8 mouse cellular contexts compared by ENCODE assay signal in the genomic region with DNA sequence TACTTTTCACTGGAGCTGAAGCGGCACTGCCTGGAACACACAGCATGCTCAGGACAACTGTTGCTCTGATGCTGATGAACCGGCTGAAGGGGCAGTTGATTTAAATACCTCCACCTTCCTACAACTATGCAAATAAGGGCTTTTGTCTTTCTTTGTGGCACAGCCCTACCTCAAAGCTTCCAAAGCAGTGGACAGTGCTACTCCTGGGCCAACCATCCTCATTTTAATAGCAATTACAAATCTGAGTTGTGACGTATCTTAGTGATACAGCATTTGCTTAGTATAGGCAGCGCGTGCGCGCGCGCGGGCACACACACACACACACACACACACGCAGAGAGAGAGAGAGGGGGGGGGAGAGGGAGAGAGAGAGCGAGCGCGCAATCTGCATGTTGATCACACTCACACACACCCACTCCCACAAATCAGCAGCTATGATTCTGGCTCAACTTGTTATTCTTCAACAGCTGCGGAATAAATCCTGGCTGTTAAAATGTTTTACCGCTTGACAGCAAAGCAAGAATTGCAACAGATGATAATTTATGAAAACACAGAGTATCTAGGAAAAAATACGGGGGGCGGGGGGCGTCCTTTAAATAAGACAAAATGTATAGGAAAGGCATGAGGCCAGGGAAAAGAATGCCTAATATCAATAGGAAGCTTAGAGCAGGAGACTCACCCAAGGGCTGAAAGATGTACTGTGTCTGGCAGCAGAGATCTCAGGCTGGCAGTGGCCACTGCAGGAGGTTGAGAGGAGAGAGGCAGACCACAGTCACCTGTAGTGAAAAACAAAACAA. TPM values are rescaled to one million over a fixed set of nuclear protein-coding genes. Genes with fewer than 3 reads are reported as not detected.
DNase-seq lines count a peak whose midpoint lies in the region; ATAC-seq and TF ChIP-seq lines count a peak whose summit lies in the region.

No protein-coding gene starts in this region.

- no peak for ATAC-seq in lung, postnatal 0 days
- peak; percentile 87 for ATAC-seq in midbrain, postnatal 0 days (ENCODE audit: low FRiP score)
- ATAC-seq in megakaryocyte progenitor cell, adult 5-6 weeks (replicated peaks; ENCODE audit: poor library complexity), result no peak

- DNase-seq in lung, postnatal 0 days (ENCODE audit: low spot score), result peak; percentile 7
- DNase-seq in lung, adult 18-20 months, result no peak
- peak; percentile 24 for DNase-seq in forelimb bud, embryonic 11.5 days (ENCODE audit: low read depth, low spot score)
- DNase-seq in layer of hippocampus, postnatal 36 days, result peak; percentile 7
- peak; percentile 80 for DNase-seq in midbrain, postnatal 0 days (ENCODE audit: low spot score)
- DNase-seq in thymus, postnatal 14 days, result no peak
- DNase-seq in gastrocnemius, adult 8-10 months (ENCODE audit: low spot score in 2 of 2), result no peak

- H3K9me3 ChIP-seq in lung, postnatal 0 days (ENCODE audit: low read length), result no peaks in the 10 kb centered on the region
- H3K9me3 ChIP-seq in midbrain, postnatal 0 days (ENCODE audit: low read length), result no peaks in the 10 kb centered on the region

- no peak overlapping the region for H3K27ac ChIP-seq in lung, postnatal 0 days (ENCODE audit: low read length)
- peak overlapping the region; percentile 69 for H3K27ac ChIP-seq in midbrain, postnatal 0 days (ENCODE audit: low read depth, low read length)

- H3K4me1 ChIP-seq in lung, postnatal 0 days (ENCODE audit: insufficient read depth, low read depth, low read length), result 0 out of 2 replicates have a peak, but pooled peaks cover 5% of the 10 kb centered on the region
- H3K4me1 ChIP-seq in midbrain, postnatal 0 days (ENCODE audit: insufficient read depth, low read length), result no peaks in the 10 kb centered on the region

- TF ChIP-seq EP300 in lung, postnatal 0 days (IDR thresholded peaks at IDR 0.05), result no peak

- no peaks in the 10 kb centered on the region for H3K36me3 ChIP-seq in lung, postnatal 0 days (ENCODE audit: insufficient read depth, low read length)
- 0 out of 2 replicates have a peak, but pooled peaks cover under 1% of the 10 kb centered on the region for H3K36me3 ChIP-seq in midbrain, postnatal 0 days (ENCODE audit: insufficient read depth, low read length)

- peak overlapping the region; percentile 48 for H3K4me2 ChIP-seq in lung, postnatal 0 days (replicated peaks; ENCODE audit: low read depth, low read length)
- peak overlapping the region; percentile 76 for H3K4me2 ChIP-seq in midbrain, postnatal 0 days (ENCODE audit: low read depth, low read length, poor library complexity, severe bottlenecking)

- H3K4me3 ChIP-seq in lung, postnatal 0 days (ENCODE audit: low read depth, low read length), result peak overlapping the region; percentile 3; the same call in 1 of the 2 replicates
- peak overlapping the region; percentile 49 for H3K4me3 ChIP-seq in midbrain, postnatal 0 days (ENCODE audit: low read depth, low read length)

- no peak overlapping the region for H3K9ac ChIP-seq in lung, postnatal 0 days (replicated peaks; ENCODE audit: low read depth)
- H3K9ac ChIP-seq in midbrain, postnatal 0 days (replicated peaks; ENCODE audit: low read length, poor library complexity, severe bottlenecking), result peak overlapping the region; percentile 69

- 1% methylated on average over 18 of the region's 19 CpGs for WGBS in lung, postnatal 0 days
- WGBS in midbrain, postnatal 0 days, result under 1% methylated on average over 19 of the region's 19 CpGs

- no peak for TF ChIP-seq CTCF in lung, postnatal 0 days (IDR thresholded peaks at IDR 0.05)
- TF ChIP-seq CTCF in midbrain, postnatal 0 days (IDR thresholded peaks at IDR 0.05), result no peak

- H3K27me3 ChIP-seq in lung, postnatal 0 days (replicated peaks; ENCODE audit: insufficient read depth, low read length), result no peaks in the 10 kb centered on the region
- no peaks in the 10 kb centered on the region for H3K27me3 ChIP-seq in midbrain, postnatal 0 days (ENCODE audit: insufficient read depth, low read length)

RNA-seq across cellular contexts. Expression of a gene that starts 1.5 kb away (rescaled TPM):
- 1.4 and 1.7 TPM in 2 replicates for polyA plus RNA-seq in lung, postnatal 0 days (2015; fragmentation: Nextera tagmentation; extraction: Ambion mirVana)
- 1 to 10 TPM; 4.1 to 4.2 TPM for total RNA-seq in layer of hippocampus, postnatal 36 days (2021)
- total RNA-seq in midbrain, postnatal 0 days (2014; rRNA removed), result 363 and 387 TPM in 2 replicates
- polyA plus RNA-seq in midbrain, postnatal 0 days (2015; fragmentation: Nextera tagmentation; extraction: Ambion mirVana), result 260 and 267 TPM in 2 replicates
- total RNA-seq in megakaryocyte progenitor cell, adult 5-6 weeks (2015), result not detected in 2 replicates
- total RNA-seq in megakaryocyte progenitor cell, adult 5-6 weeks (2017), result not detected in 2 replicates
- total RNA-seq in gastrocnemius, adult 8-10 months (2022), result under 1 TPM; 0.16 to 0.54 (median 0.34) TPM

RNA-seq across cellular contexts. Expression of a gene that starts 7.7 kb away (rescaled TPM):
- polyA plus RNA-seq in lung, postnatal 0 days (2015; fragmentation: Nextera tagmentation; extraction: Ambion mirVana), result not detected in 2 replicates
- not detected for total RNA-seq in layer of hippocampus, postnatal 36 days (2021)
- not detected in 2 replicates for total RNA-seq in midbrain, postnatal 0 days (2014; rRNA removed)
- not detected in 2 replicates for polyA plus RNA-seq in midbrain, postnatal 0 days (2015; fragmentation: Nextera tagmentation; extraction: Ambion mirVana)
- total RNA-seq in megakaryocyte progenitor cell, adult 5-6 weeks (2015), result not detected in 2 replicates
- total RNA-seq in megakaryocyte progenitor cell, adult 5-6 weeks (2017), result not detected in 2 replicates
- total RNA-seq in gastrocnemius, adult 8-10 months (2022), result not detected

RNA-seq across cellular contexts. Expression of a gene that starts 18.4 kb away (rescaled TPM):
- not detected in 2 replicates for polyA plus RNA-seq in lung, postnatal 0 days (2015; fragmentation: Nextera tagmentation; extraction: Ambion mirVana)
- total RNA-seq in layer of hippocampus, postnatal 36 days (2021), result not detected
- not detected in 2 replicates for total RNA-seq in midbrain, postnatal 0 days (2014; rRNA removed)
- not detected in 2 replicates for polyA plus RNA-seq in midbrain, postnatal 0 days (2015; fragmentation: Nextera tagmentation; extraction: Ambion mirVana)
- not detected in 2 replicates for total RNA-seq in megakaryocyte progenitor cell, adult 5-6 weeks (2015)
- total RNA-seq in megakaryocyte progenitor cell, adult 5-6 weeks (2017), result not detected in 2 replicates
- not detected for total RNA-seq in gastrocnemius, adult 8-10 months (2022)

RNA-seq across cellular contexts. Expression of a gene that starts 27.4 kb away (rescaled TPM):
- not detected in 2 replicates for polyA plus RNA-seq in lung, postnatal 0 days (2015; fragmentation: Nextera tagmentation; extraction: Ambion mirVana)
- not detected for total RNA-seq in layer of hippocampus, postnatal 36 days (2021)
- 0.16 TPM in 1 of 2 replicates, not detected in the other for total RNA-seq in midbrain, postnatal 0 days (2014; rRNA removed)
- polyA plus RNA-seq in midbrain, postnatal 0 days (2015; fragmentation: Nextera tagmentation; extraction: Ambion mirVana), result 0.05 TPM in 1 of 2 replicates, not detected in the other
- total RNA-seq in megakaryocyte progenitor cell, adult 5-6 weeks (2015), result not detected in 2 replicates
- total RNA-seq in megakaryocyte progenitor cell, adult 5-6 weeks (2017), result not detected in 2 replicates
- total RNA-seq in gastrocnemius, adult 8-10 months (2022), result not detected

RNA-seq across cellular contexts. Expression of a gene that starts 42.2 kb away (rescaled TPM):
- polyA plus RNA-seq in lung, postnatal 0 days (2015; fragmentation: Nextera tagmentation; extraction: Ambion mirVana), result not detected in 2 replicates
- total RNA-seq in layer of hippocampus, postnatal 36 days (2021), result not detected
- not detected in 2 replicates for total RNA-seq in midbrain, postnatal 0 days (2014; rRNA removed)
- polyA plus RNA-seq in midbrain, postnatal 0 days (2015; fragmentation: Nextera tagmentation; extraction: Ambion mirVana), result not detected in 2 replicates
- not detected in 2 replicates for total RNA-seq in megakaryocyte progenitor cell, adult 5-6 weeks (2015)
- total RNA-seq in megakaryocyte progenitor cell, adult 5-6 weeks (2017), result not detected in 2 replicates
- total RNA-seq in gastrocnemius, adult 8-10 months (2022), result not detected

Comparison
In these comparisons a context has a peak if more than half of its experiments do, and no peak if none do; other contexts are left out.
1. DNase-seq: peak in lung, postnatal 0 days (single experiment), forelimb bud, embryonic 11.5 days (single experiment), layer of hippocampus, postnatal 36 days (2 of 2) and midbrain, postnatal 0 days (single experiment); none in lung, adult 18-20 months (0 of 2), thymus, postnatal 14 days (single experiment) and gastrocnemius, adult 8-10 months (0 of 2).
2. RNA of a gene that starts 1.5 kb away (total RNA-seq): 363 to 387 TPM in midbrain, postnatal 0 days; 4.1 to 4.2 TPM in layer of hippocampus, postnatal 36 days, 0.16 to 0.54 TPM in gastrocnemius, adult 8-10 months and not detected in megakaryocyte progenitor cell, adult 5-6 weeks; every median in the first group is over 10 times any median in the second.